Mouse (Mus musculus) ES-E14 (cell line): ENCODE measurements around the gene Cachd1. TPM values are rescaled to one million over a fixed set of nuclear protein-coding genes. Genes with fewer than 3 reads are reported as not detected.

Experiments used
- DNase-seq: peaks from one replicate; pipeline ENCODE4 v3.0.0-alpha.2; 2013; ENCODE audit warnings: low read depth, low spot score
- H3K27ac ChIP-seq: 2 replicates; pipeline ENCODE4 v1.5.1; 2012; ENCODE audit warnings: low read depth, mild to moderate bottlenecking, low read length, moderate library complexity, mixed read lengths; ENCODE audit not compliant: poor library complexity, insufficient read depth, severe bottlenecking
- H3K36me3 ChIP-seq: 2 replicates; pipeline ENCODE4 v1.6.1; 2012; ENCODE audit warnings: mild to moderate bottlenecking, low read length, moderate library complexity, mixed read lengths; ENCODE audit not compliant: control insufficient read depth, poor library complexity, insufficient read depth, severe bottlenecking
- H3K4me1 ChIP-seq, 2 experiments: fragments of 150-350 bp in 1 of 2; sonication (generic) in 1 of 2; 2 replicates each; pipeline ENCODE4 v1.6.1; 2012; ENCODE audit warnings: low read length in 2 of 2, mild to moderate bottlenecking in 1 of 2, mixed read lengths in 1 of 2; ENCODE audit not compliant: control insufficient read depth in 2 of 2, insufficient read depth in 2 of 2, poor library complexity in 1 of 2
- H3K4me3 ChIP-seq, 2 experiments: fragments of 150-350 bp in 1 of 2; sonication (generic) in 1 of 2; 2 replicates each; pipeline ENCODE4 v1.5.1; 2012; ENCODE audit warnings: low read length in 2 of 2, low read depth in 1 of 2, mild to moderate bottlenecking in 1 of 2, mixed read lengths in 1 of 2; ENCODE audit not compliant: insufficient read depth in 1 of 2, poor library complexity in 1 of 2, severe bottlenecking in 1 of 2
- H3K9ac ChIP-seq: 2 replicates; pipeline ENCODE4 v1.6.1; 2012; ENCODE audit warnings: low read depth, mild to moderate bottlenecking, low read length, mixed read lengths; ENCODE audit not compliant: poor library complexity, insufficient read depth, severe bottlenecking
- H3K9me3 ChIP-seq: fragments of 150-350 bp; sonication (generic); 2 replicates; pipeline ENCODE4 v1.6.1; 2012; ENCODE audit warnings: low read depth, mild to moderate bottlenecking, low read length; ENCODE audit not compliant: control insufficient read depth, insufficient read depth
- CHD2 ChIP-seq: IDR thresholded peaks from 2 replicates; pipeline ENCODE4 v1.6.1; 2014; ENCODE audit warnings: mild to moderate bottlenecking, low read depth, low read length, inconsistent platforms
- HCFC1 ChIP-seq: IDR thresholded peaks from 2 replicates; pipeline ENCODE4 v1.6.1; 2012; ENCODE audit warnings: low read length, inconsistent platforms, borderline replicate concordance; ENCODE audit not compliant: insufficient read depth
- MAFK ChIP-seq: IDR thresholded peaks from 2 replicates; pipeline ENCODE4 v1.6.1; 2014; ENCODE audit warnings: mild to moderate bottlenecking, low read depth, low read length, inconsistent platforms; ENCODE audit not compliant: insufficient read depth
- ZC3H11A ChIP-seq: IDR thresholded peaks from 2 replicates; pipeline ENCODE4 v1.6.1; 2012; ENCODE audit warnings: low read depth, mild to moderate bottlenecking, inconsistent platforms, low read length, borderline replicate concordance
- ZNF384 ChIP-seq: IDR thresholded peaks from 2 replicates; pipeline ENCODE4 v1.6.1; 2012; ENCODE audit warnings: low read depth, low read length, inconsistent platforms
- in situ Hi-C, 2 experiments: fragments of 600-800 bp; cut with MboI; formaldehyde crosslinking; loops; one replicate each; pipeline ENCODE4 v1.15.1; 2025; ENCODE audit warnings: low sequenced_read_pairs in 2 of 2, inconsistent platforms in 1 of 2; ENCODE audit not compliant: unreplicated experiment in 2 of 2
- total RNA-seq: library from RNA; depleted of rRNA; stranded (reverse); fragments of 300-350 nt; gene quantifications from 2 replicates; pipeline ENCODE4 v1.2.3, GENCODE M21; 2012

Cachd1 gene
- total RNA-seq, 1 experiment: 7.6 TPM

GRCm38 (mm10) chr4:100782891-100783290, 6.4 kb downstream of the Cachd1 start:
- H3K36me3 ChIP-seq: no peaks in the 10 kb centered on the region
- no peaks in the 10 kb centered on the region for H3K9me3 ChIP-seq
- H3K27ac ChIP-seq: no peak overlapping the region
- no peak overlapping the region for H3K4me3 ChIP-seq
- in situ Hi-C loops: no loop called here
- H3K4me1 ChIP-seq: peaks cover 0 to 12% of the 10 kb centered on the region in 2 experiments; a peak in 2 of 4 replicates
- DNase-seq: no peak
- TF ChIP-seq MAFK (no peak), CHD2 (no peak), HCFC1 (no peak), ZC3H11A (no peak), ZNF384 (no peak)
- no peak overlapping the region for H3K9ac ChIP-seq

- no peak for TF ChIP-seq HCFC1
- Histone ChIP-seq H3K27ac (no peak overlapping the region), H3K9ac (no peak overlapping the region), H3K9me3 (no peaks in the 10 kb centered on the region), H3K4me1 (peaks cover 3 to 6% of the 10 kb centered on the region in 2 experiments; a peak in 3 of 4 replicates), H3K4me3 (no peak overlapping the region), H3K36me3 (no peaks in the 10 kb centered on the region)
- no peak for DNase-seq
- in situ Hi-C loops: no loop called here
Measured at GRCm38 (mm10) chr4:100787201-100787600, 10.7 kb downstream of the Cachd1 start.

GRCm38 (mm10) chr4:100790176-100790575, 13.7 kb downstream of the Cachd1 start:
- DNase-seq: no peak
- no peaks in the 10 kb centered on the region for H3K9me3 ChIP-seq
- in situ Hi-C loops: no loop called here
- no peak overlapping the region for H3K27ac ChIP-seq
- no peak overlapping the region for H3K4me3 ChIP-seq
- H3K4me1 ChIP-seq: peaks cover 16 to 18% of the 10 kb centered on the region in 2 experiments
- TF ChIP-seq ZC3H11A (no peak), CHD2 (no peak), MAFK (no peak), HCFC1 (no peak), ZNF384 (no peak)
- no peaks in the 10 kb centered on the region for H3K36me3 ChIP-seq
- no peak overlapping the region for H3K9ac ChIP-seq

DNA sequence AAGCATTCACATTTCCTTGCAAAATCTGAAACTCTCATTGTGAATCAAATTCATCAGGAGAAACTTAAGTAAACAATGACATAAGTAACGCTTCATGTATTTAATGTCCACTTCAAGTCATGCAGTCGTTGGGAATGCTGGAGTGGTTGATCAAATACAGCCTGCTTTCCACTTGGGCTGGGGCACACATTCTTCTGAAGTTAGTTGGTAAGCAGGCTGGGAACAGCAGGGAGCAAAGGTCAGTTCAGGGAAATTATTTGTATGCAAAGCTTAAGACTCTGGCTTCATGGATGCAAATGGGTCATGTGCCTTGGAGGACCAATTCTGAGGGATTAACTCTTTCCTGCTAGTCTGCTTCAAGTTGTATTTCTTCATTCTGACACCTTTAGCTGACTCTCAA, 16.7 kb downstream of the Cachd1 start:
- TF ChIP-seq ZNF384 (no peak), HCFC1 (no peak), MAFK (no peak), CHD2 (no peak), ZC3H11A (no peak)
- Histone ChIP-seq H3K36me3 (no peaks in the 10 kb centered on the region), H3K9me3 (no peaks in the 10 kb centered on the region), H3K4me1 (peaks cover 24 to 33% of the 10 kb centered on the region in 2 experiments), H3K4me3 (no peak overlapping the region), H3K9ac (no peak overlapping the region), H3K27ac (peak overlapping the region; percentile 71; the same call in 1 of the 2 replicates)
- in situ Hi-C loops: no loop called here
- no peak for DNase-seq

- TF ChIP-seq ZC3H11A (no peak), CHD2 (no peak), ZNF384 (no peak), MAFK (no peak), HCFC1 (no peak)
- H3K9ac ChIP-seq: no peak overlapping the region
- no peaks in the 10 kb centered on the region for H3K9me3 ChIP-seq
- no peak for DNase-seq
- peaks cover 29 to 37% of the 10 kb centered on the region in 2 experiments for H3K4me1 ChIP-seq
- in situ Hi-C loops: no loop called here
- no peaks in the 10 kb centered on the region for H3K36me3 ChIP-seq
- no peak overlapping the region for H3K4me3 ChIP-seq
- H3K27ac ChIP-seq: no peak overlapping the region
Measured at GRCm38 (mm10) chr4:100795523-100795922, 19.0 kb downstream of the Cachd1 start.
